Mouse (Mus musculus) adrenal gland, postnatal 14 days (tissue): Measurements from ENCODE around the gene Ulk4. TPM values are rescaled to one million over a fixed set of nuclear protein-coding genes. Genes with fewer than 3 reads are reported as not detected.
"Not testable (repeated sequence)": the region's sequence is repeated elsewhere in the genome, so short reads cannot be mapped to it uniquely, and the experiment has no call there.

ENCODE experiments used
- DNase-seq: peaks from one replicate; pipeline ENCODE4 v3.0.0; 2021; ENCODE audit warnings: mixed read lengths
- microRNA-seq, 2 experiments: library from miRNA; unstranded; fragments of <30 nt; microRNA quantifications; one replicate each; pipeline ENCODE4 v1.2.0; 2021
- total RNA-seq: library from RNA; stranded (reverse); gene quantifications from 2 replicates; pipeline ENCODE4 v1.2.3, GENCODE M21; 2021

The Ulk4 gene
- total RNA-seq, 1 experiment from 2014 or later, result 1.8 TPM

DNA sequence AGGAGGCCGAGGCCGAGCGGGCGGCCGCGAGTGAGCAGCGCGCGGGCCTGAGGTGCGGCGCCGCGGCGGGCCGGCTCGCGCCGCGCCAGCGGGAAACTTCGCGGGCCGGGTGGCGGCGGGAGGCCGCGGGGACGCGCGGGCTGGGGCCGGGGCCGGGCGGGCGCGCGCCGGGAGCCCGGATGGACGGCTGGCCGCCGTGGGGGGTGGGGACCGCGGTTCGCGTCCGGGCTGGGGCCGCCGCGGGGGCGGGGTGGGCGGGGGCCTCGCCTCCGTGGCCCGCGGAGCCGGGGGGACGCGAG, 343.5 kb downstream of the Ulk4 start:
- peak; percentile 87 for DNase-seq

DNA sequence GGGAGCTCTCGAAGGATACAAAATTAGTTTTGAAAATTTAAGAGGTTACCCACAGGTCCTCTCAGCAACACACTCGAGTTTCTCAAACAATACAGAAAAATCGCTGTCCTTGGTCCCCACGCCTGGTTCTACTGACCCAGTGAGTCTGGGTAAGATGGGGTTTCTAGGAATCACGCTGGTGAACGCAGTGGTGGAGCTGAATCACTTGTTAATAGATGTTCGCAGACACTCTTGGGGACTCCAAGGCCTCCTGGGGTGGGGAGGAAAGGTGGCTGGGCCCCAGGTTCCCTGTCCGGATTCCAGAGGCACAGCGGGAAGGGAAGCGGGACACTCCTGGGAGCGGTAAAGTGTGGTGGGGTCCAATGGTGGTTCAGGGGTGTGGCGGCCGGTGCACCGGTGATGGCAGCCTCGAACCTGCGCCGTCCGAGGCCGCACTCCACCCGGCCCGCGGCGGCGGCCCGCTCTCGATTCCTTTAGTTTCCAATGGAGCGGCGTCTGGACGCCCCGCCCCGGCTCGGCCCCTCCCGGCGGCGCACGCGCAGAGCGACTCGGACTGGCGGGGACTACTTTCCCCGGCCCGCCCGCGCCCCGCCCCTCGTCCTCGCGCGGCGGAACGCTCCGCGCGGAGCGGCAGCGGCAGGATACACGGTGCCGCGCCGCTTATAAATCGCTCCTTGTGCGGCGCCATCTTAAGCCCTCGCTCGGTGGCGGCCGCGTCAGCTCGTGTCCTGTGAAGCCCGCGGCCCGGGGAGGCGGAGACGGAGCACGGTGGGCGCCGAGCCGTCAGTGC, 344.0 kb downstream of the Ulk4 start:
- DNase-seq, result peak; percentile 99

- no peak for DNase-seq
These were observed 344.6 kb downstream of the Ulk4 start for GRCm38 (mm10) chr9:120932371-120932770.

DNA sequence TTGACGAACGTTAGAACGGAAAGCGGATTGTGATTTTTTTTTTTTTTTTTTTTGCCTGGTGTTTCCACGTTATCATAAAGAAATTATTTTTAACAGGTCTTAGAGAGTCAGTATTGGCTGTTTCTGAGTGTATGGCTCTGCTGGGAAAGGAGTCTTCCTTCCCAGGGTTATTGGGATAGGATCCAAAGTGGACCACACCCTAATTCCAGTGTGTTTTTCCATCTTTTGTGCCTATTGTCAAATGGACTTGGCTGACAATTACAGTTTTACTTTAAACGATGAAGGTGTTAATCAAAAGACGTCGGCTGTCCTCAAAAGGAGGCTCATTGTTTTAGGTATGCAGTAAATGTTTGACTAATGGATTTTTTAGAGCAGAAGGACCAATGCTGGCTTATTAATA, 346.2 kb downstream of the Ulk4 start:
- DNase-seq, result no peak

DNA sequence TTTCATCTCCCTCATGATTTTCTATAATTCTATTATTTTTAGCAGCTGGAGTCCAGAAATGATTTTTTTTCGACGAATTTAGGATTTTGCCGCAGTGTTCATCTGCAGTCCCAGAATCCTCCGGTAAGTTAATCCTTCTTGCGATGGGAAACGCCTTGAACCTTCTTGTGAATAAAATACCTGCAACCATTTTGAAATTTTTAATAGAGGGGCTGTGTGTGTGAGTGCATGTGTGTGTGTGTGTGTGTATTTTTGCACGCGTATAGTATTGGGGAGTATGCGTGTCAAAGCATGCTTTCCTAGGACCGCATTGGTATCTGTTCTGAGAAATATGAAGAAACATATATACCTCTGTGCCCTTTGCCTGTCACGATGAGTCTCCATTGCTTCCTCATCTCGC, 347.0 kb downstream of the Ulk4 start:
- DNase-seq, result no peak

GRCm38 (mm10) chr9:120929081-120929480, 347.9 kb downstream of the Ulk4 start, which contains the start of gene Ctnnb1:
TSS of gene Ctnnb1 (plus strand) at chr9:120929216.
- no peak for DNase-seq

DNA sequence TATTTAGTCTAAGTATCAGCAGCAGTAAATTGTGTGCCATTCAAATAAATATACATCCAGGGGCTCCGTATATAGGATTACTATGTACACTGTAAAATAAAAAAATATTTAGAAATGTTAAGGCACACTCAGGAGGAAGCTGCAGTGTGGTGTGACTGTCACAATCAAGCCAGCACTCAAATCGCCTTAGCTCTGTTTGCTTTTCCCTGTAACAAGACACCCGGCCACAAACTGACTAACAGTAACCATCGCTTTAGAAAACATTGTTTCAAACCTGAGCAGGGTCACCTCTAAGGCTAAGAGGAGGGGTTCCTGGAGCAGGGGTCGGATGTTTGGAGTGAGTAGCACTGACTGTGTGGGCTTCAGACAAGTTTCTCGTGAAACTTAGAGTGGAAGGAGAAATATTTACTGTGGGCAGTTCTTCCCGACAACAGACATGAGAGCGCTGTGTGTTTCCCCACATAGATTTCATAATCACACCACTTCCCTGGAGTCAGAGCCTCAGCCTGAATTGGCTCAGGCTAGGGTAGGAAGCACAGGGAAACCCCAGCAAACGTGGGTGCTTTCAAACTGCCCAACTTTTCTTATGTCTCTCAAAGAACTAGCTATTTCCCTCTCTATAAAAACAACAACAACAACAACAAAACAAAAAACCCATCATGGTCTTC, 349.9 kb downstream of the Ulk4 start:
- no peak for DNase-seq

DNA sequence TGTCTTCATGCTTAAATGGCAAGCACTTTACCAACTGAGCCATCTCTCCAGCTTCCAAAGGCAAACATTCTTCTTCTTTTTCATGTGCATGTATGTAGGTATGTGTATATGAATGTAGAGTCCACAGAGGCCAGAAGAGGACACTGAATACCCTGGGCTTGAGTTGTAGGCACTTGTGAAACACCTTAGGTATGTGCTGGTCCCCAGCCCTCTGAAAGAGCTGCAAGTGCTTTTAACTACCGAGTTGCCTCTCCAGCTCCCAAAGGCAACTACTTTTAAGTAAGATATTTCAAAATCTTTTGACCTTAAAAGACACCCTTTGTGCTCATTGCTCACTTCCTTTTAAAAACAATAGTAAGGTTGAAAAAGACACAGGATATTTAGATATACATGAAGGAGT, 350.9 kb downstream of the Ulk4 start:
- no peak for DNase-seq

DNA sequence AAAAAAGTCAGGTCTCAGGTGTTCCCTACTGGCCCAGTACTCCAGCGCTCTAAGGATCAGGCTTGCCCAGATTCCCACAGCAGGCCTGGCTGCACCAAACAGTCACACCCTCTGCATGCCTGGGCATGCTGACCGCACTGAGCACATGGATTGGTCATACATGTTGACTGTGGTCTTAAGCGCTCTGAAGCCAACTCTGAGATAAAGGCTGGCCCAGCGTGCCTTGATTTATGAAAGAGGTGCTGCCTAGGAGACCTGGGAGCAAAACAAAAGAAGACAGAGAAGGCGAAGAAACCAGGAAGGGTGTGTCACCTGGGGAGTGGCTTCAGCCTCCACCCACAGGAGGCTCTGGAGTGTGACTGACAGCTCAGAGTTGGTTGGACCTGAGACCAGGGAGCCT, 357.9 kb downstream of the Ulk4 start:
- no peak for DNase-seq

- DNase-seq, result no peak
These were observed 358.4 kb downstream of the Ulk4 start for GRCm38 (mm10) chr9:120918642-120919041.

GRCm38 (mm10) chr9:120918211-120918610, 358.8 kb downstream of the Ulk4 start:
- DNase-seq, result no peak

- not testable (repeated sequence) for DNase-seq
These were observed 359.4 kb downstream of the Ulk4 start for GRCm38 (mm10) chr9:120917619-120918018.

DNA sequence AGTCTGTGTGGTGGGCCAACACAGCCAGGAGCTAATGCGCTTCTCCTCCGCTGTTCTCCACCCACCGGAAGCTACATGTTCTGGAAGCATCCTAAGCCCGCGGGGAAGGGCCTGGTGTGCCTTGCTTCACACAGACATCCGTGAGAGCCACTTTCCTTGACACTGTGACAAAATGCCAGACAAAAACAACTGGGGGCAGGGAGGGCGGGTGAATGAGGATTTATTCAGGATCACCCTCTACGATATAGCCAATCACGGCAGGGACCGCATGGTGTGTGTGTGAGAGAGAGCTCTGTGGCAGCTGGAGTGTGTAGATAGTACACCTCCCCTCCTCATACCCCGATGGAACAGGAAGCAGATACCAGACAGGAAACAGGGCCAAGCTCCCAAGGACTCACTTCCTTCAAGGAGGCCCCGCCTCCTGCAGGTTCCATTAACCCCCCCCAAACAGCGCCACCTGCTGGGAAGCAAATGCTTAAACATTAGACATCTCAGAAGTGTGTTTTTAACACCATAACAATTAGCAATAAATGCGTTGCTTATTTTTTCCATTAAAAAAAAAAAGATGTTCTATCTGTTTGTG, 362.0 kb downstream of the Ulk4 start:
- DNase-seq, result peak; percentile 65

DNA sequence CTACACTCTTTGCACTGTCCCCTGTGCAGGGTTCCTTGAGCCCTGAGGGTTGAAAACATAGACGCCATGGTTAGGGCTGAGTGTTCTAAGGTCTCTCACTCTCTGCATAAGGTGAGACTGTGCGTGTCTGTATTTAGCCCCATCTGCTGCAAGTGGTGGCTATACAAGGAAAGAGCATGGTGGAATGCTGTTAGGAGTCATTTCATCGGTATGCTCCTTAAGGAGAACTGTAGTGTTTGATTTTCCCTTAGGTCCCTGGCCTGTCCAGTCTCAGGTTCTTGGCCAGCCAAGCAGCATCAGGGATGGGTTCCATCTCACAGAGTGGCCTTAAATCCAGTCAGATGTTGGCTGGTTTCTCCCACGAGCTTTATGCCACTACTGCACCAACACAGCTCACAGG, 362.6 kb downstream of the Ulk4 start:
- DNase-seq, result no peak

GRCm38 (mm10) chr9:120913152-120913551, 363.8 kb downstream of the Ulk4 start:
- no peak for DNase-seq

DNA sequence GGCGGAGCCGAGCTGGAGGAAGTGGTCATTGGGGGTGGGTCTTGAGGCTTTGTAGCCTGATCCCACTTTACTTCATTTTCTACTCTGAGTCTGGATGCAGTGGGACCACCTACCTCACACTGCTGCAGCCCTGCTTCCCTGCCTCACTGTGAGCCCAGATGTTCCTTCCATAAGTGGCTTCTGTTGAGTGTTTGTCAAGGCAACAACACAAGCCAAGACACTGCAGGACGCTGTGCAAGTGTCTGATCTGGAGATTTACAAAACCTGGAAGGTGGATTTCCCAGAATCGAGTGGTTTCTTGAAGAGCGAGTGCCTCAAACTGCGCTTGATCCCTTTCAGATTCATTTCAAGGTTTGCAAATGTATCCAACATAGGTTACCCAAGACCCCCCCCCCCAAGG, 368.5 kb downstream of the Ulk4 start:
- DNase-seq, result no peak

Small RNA genes within 50 kb of the gene (microRNA-seq; reads per million reads assigned to microRNA genes)
- 0 reads per million in 2 experiments for gene Mir7090

Other genes starting within 250 kb of the Ulk4 start
- gene Trak1, start 20.3 kb upstream of the Ulk4 start, total RNA-seq, result 83.1 and 84.0 TPM in 2 replicates
- gene Cck, start 218.5 kb upstream of the Ulk4 start, total RNA-seq, result 1.0 TPM in 1 of 2 replicates, not detected in the other